Mouse (Mus musculus) spleen, postnatal 10 days (tissue): Measurements from ENCODE around the gene Sel1l3.

ENCODE experiments used
- DNase-seq, 2 experiments: peaks; one replicate each; pipeline ENCODE4 v3.0.0; 2021 to 2022; ENCODE audit warnings: low spot score in 2 of 2

Sel1l3 gene

GRCm38 (mm10) chr5:53213711-53214352, at the start of gene Sel1l3:
Gene Sel1l3, minus strand, starts transcription at chr5:53213927.
- DNase-seq = peak in 1 of 2 experiments; percentile 7

- no peak for DNase-seq
These were observed 48.3 kb upstream of the Sel1l3 start for GRCm38 (mm10) chr5:53261999-53262398.

- no peak for DNase-seq
These were observed 46.2 kb upstream of the Sel1l3 start for GRCm38 (mm10) chr5:53259894-53260293.

GRCm38 (mm10) chr5:53258038-53258786, 44.5 kb upstream of the Sel1l3 start:
- no peak for DNase-seq

GRCm38 (mm10) chr5:53254821-53255220, 41.1 kb upstream of the Sel1l3 start:
- no peak for DNase-seq

GRCm38 (mm10) chr5:53254154-53254553, 40.4 kb upstream of the Sel1l3 start:
- no peak for DNase-seq

GRCm38 (mm10) chr5:53249431-53250061, 35.8 kb upstream of the Sel1l3 start:
- DNase-seq = no peak

GRCm38 (mm10) chr5:53248499-53248898, 34.8 kb upstream of the Sel1l3 start:
- DNase-seq = no peak

- DNase-seq = no peak
These were observed 30.2 kb upstream of the Sel1l3 start for GRCm38 (mm10) chr5:53243933-53244332.

GRCm38 (mm10) chr5:53242865-53243499, 29.3 kb upstream of the Sel1l3 start:
- DNase-seq = no peak

GRCm38 (mm10) chr5:53241963-53242362, 28.2 kb upstream of the Sel1l3 start:
- DNase-seq = no peak

GRCm38 (mm10) chr5:53241109-53241508, 27.4 kb upstream of the Sel1l3 start:
- no peak for DNase-seq

- DNase-seq = no peak
These were observed 26.2 kb upstream of the Sel1l3 start for GRCm38 (mm10) chr5:53239831-53240440.

- no peak for DNase-seq
These were observed 25.5 kb upstream of the Sel1l3 start for GRCm38 (mm10) chr5:53239189-53239588.

GRCm38 (mm10) chr5:53238761-53239160, 25.0 kb upstream of the Sel1l3 start:
- DNase-seq = no peak

GRCm38 (mm10) chr5:53236749-53237148, 23.0 kb upstream of the Sel1l3 start:
- no peak for DNase-seq

GRCm38 (mm10) chr5:53236136-53236535, 22.4 kb upstream of the Sel1l3 start:
- DNase-seq = no peak

- DNase-seq = no peak
These were observed 21.8 kb upstream of the Sel1l3 start for GRCm38 (mm10) chr5:53235551-53235950.

GRCm38 (mm10) chr5:53230560-53230959, 16.8 kb upstream of the Sel1l3 start:
- no peak for DNase-seq

GRCm38 (mm10) chr5:53225434-53225833, 11.7 kb upstream of the Sel1l3 start:
- no peak for DNase-seq

- DNase-seq = no peak
These were observed 1.1 kb upstream of the Sel1l3 start for GRCm38 (mm10) chr5:53214801-53215200.

GRCm38 (mm10) chr5:53214362-53214761, 635 bp upstream of the Sel1l3 start:
- no peak for DNase-seq
